Mouse (Mus musculus) induced T-regulatory cell, adult 2 months (primary cell): ENCODE results near the gene Cdh23.

Experiments used
- DNase-seq: peaks from one replicate; pipeline ENCODE4 v3.0.0-alpha.2; 2012; ENCODE audit warnings: low read depth

The Cdh23 gene

DNA sequence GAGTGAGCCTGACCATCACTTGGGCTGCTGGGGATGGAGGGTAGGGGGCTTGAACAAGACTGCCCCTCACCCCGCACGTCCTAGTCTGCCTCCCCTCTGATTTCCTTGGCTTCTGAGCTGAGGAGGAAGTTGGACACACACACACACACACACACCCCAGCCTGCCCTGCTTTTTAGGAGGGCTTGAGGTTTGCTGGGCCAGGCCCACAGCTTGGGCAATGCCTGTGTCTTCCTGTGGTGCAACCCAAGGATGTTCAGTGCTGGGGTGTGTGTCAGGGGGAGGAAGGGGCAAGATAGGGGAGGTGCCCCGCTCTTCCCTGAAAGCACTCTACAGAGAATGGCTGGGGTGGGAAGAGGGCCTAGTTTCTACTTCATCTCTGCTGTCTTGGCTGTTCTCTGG lies 352.2 kb downstream of the Cdh23 start:
- no peak for DNase-seq

DNA sequence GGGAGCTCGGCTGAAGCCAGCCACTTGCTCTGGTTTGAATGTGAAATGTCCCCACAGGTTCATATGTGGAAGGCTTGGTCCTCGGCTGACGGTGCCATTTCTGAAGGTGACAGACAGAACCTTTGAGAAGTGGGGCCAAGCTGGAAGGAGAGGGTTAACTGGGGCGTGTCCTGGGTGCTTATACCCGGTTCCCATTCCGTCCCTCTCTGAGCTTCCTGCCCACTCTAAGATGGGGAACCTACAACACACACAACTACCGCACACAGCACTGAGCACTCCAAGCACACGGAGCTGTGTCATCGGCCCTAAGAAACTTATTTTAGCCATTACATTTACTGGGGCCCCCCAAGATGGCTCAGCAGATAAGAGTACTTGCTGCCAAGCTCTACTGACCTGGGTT lies 354.8 kb downstream of the Cdh23 start:
- no peak for DNase-seq

DNA sequence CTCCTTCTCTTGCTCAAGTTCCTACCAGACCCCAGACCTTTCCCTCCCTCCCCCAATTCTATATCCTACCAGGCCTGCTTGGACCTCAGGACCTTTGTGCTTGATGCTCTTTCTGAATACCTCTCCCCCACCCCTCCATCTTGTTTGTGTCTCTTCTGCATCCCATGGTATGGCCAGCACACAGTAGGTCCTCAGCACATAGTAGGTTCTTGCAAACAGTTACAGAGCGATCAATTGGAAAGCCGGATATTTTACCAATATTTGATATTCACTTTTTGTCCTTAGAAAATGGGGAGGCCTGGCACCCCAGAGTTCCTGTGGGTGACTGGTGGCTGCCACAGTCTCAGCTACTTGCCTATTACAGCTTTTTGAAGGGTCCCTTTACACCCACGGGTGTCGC lies 361.3 kb downstream of the Cdh23 start:
- no peak for DNase-seq

DNA sequence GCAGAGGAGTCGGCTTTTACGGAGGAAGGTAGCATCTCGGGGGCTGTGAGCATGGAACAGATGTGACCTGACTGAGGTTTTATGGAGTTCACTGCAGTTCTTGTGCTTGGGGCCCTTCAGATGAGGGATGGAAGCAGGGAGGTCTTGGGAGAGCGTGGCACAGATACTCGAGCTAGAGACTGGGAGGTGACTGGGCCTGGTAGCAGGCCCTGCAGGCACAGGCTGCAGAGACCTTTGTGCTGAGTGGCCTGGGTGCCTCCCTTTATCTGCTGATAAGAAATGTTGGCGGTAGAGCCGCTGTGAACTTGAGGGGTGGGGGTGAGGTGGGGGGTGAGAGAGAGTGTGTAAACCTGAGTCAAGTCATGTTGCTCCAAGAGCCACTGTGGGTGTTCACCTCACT lies 361.7 kb downstream of the Cdh23 start:
- no peak for DNase-seq

DNA sequence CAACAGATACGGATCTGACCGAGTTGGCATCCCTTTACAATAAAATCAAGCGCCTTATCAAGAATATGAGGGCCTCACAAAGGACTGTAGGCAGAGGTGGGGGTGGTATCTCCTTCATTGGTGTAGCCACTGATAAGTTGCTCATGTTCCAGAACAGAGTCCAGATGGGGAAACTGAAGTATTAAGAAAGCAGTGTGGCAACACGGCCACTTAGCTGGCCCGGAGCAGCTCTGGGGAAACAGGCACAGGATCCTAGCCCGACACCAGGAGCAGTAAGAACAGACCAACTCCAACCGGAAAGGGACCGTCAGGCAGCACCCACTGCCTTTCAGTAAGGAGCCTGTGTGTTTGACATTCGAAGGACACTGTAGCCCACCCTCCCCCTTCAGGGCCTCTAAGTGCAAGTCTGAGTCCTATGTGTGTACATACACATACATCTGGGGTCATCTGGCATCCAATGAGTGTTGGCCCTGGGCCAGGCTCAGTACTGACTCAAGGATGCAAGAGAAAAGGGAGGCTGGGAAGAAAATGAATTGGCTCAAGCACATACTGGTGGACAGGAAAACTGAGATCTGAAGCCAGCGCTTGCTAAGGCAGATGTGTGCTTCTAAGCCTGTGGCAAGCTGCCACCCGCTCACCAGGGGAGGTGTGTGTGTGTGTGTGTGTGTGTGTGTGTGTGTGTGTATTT lies 367.2 kb downstream of the Cdh23 start:
- no peak for DNase-seq

DNA sequence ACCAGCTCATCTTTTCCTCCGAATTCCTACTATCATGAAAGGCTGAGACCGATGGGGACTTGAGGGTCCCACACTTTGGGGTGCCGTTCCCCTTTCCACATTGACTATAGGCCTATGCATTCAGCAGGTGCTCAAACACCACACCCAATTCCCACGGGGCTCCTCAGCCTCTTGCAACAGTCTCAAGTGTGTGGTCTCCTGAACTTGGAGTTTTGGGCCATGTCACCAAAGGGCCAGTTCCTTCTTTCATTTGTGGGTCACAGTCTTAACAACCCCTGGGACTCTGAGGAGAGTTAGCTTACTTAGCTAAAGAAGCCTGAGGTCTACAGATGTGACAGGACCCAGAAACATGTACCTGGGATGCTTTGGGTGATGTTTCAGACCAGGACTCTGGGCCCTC lies 380.1 kb downstream of the Cdh23 start:
- no peak for DNase-seq

DNA sequence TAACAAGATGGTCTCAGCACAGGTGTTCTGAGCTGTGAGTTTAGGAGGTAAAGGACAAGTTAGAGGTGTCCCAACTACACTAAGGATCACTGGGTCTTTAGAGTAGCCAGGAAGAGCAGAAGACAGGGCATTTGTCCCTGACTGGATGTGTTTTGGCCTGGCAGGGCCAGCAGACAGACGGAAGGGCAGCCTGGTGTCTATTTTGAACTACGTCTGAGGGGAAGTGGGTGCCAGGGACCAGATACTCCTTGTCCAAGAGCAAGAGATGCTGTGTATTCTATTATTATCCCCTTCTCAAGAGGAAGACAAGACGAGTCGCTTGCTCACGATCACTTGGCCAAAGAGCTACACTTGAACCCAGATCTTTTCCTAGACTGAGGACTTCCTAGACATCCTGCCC lies 382.7 kb downstream of the Cdh23 start:
- DNase-seq, result no peak

DNA sequence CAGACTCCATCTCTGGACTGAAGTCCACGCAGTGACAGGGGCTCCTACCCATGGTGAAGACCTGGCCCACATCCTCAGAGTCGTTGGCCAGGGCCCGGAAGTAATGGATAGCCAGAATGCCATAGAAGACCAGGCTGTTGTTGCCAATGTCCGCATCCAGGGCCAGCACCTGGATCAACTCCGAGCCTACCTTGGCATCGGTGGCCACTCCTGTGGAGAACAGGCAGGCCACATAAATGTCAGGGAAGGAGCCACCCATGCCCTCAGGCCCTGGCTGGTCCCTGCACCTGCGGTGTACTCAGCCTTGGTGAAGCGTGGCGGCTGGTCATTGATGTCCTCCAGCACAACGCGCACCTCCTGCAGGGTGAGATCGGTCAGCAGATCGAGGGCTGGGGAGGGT lies 385.7 kb downstream of the Cdh23 start:
- no peak for DNase-seq

DNA sequence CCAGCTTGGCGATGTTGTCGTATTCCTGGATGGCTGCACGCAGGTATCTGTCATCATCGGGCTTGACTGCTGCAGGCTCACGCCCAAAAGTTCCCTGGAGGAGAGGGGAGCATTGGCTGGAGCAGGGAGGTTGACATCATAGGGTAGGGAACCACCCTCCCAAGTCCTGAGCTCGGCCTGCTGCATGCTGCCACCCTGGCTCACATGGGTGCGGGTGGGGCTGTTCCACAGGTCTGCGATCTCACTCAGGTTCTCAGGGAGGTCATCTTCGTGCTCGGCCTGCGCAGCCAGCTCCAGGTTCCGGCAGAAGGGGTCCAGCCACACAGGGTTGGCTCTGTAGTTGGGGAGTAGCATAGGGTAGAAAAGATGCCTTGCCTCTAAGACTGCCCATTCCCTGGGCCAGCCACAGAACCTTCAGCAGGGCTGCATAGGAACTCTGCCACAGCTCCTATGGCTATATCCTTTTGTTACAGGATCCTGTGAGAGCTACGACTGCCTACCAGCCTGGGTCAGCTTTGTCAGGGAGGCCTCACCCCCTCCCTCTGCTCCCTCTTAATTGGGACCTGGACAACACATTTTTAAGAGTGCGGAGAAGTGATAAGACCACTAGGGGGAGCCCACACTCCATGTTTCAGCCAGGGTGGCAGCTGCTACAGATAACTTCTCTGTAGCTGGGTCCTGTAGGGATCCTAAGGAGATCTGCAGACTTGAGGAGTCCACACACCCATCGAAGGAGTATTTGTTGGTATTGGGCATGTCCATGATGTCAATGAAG lies 391.2 kb downstream of the Cdh23 start:
- DNase-seq, result peak; percentile 90

DNA sequence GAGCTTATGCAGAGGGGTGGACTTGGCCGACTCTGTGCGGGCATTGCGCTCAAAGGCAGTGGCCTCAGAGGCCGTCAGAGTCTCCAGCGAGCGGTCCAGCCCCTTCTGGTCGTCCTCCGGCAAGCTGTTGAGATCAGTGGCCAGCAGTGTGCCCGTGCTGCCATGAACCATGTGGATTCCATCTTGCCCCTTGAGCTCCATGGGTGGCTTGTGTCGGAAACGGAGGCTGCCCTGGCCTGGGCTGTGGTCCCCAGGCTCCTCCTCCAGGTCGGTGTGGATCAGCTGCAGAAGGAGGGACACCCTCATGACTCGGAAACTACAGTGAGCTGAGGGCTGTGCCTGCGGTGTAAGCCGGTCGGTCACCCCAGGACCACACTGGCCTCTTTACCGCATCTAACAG lies 392.9 kb downstream of the Cdh23 start:
- no peak for DNase-seq

DNA sequence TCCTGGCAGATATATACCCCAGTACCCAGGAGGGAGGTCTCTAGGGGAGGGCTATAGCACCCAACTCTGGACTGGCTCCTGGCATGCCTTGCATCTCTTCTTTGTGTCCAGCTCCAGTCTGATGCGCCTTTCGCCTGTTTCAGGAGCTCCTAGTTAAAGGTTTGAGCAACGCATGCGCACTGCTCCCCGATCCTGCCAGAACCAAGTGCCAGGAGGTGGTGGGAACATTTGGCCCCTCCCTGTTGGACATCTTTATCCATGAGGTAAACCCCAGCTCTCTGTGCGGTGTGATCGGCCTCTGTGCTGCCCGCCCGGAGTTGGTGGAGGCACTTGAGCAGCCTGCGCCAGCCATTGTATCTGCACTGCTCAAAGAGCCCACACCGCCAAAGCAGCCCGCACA lies 396.7 kb downstream of the Cdh23 start:
- no peak for DNase-seq

DNA sequence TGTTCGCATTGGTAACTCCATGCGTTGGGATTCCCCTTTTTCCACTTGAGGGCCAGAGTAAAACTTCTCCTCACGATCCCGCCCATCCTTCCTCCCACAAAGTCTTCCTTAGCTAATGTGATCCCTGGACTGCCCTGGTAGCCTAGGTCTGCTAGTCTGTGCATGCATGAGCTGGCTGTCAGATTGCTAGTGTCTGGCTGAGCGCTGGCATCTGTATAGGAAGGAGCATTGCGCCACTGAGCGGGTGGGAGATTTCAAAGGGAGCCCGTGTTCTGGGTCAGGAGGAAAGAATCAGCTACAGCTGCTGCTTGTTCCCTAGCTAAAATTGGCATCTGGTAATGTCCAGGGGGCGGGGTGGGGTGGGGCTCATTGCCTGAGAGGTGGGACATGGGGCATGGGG lies 400.3 kb downstream of the Cdh23 start:
- DNase-seq, result no peak

DNA sequence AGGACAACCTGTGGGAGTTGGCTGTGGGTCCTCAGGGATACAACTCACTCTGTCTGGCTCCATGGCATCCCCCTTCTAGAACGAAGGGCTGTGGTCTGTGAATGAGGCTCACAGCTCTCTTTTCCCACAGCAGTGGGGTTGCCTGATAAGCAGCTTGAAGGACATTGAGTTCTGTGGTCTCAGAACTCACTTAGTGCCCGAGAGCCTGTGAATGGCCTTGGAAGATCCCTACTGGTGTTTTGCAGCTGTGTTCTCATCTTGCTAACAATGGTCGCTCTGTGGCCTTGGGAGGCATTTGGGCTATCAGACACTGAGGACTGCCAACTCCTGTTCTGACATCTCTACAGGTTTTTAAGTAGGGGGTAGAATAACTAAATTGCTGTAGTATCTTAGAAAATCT lies 400.9 kb downstream of the Cdh23 start:
- no peak for DNase-seq

DNA sequence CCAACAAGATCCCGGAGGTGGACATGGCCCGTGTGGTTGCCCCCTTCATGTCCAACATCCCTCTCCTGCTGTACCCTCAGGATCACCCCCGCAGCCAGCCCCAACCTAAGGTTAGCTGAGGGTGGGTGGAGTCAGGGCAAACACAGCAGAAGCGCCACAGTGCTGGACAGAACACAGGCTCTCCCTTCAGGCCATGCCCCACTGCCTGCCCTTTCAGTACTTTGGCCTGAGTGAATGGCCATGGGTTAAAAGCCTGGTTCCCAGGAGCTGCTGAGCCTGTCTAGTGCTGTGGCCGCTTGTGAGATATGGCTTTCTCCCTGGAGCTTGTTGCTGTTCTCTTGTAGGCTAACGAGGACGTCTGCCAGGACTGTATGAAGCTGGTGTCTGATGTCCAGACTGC lies 401.7 kb downstream of the Cdh23 start:
- no peak for DNase-seq

DNA sequence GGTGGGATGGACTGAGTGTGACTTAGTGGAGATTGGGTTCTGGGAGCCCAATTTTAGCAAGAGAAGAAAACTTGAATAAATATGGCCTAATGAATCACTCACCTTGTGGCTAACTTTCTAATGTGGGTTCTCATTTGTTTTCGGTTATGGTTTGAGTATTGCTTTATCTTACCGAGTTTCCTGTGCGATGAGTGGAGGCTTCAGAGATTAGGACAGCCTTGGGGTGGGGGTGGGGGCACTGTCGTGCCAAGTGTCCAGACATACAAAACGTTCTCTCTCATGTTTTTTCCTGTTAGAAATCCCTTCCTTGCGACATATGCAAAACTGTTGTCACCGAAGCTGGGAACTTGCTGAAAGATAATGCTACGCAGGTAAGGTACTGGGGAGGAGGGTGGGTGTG lies 404.1 kb downstream of the Cdh23 start:
- DNase-seq, result no peak

DNA sequence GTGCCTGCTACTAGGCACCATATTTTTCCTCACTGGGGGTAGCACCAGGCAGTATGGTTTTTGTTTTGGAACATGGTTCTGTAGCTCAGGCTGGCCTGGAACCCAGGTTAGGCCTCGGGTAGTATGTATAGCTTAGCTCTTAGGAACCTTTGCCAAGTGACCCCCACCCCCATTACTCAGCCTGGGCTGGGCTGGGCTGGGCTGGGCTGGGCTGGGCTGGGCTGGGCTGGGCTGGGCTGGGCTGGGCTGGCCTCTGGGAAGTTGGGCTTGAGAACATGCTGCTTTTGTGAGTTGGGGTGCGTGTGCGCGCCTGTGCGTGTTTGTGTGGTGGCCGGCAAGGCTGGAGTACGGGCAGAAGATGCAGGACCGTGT lies 405.6 kb downstream of the Cdh23 start:
- DNase-seq, result no peak

DNA sequence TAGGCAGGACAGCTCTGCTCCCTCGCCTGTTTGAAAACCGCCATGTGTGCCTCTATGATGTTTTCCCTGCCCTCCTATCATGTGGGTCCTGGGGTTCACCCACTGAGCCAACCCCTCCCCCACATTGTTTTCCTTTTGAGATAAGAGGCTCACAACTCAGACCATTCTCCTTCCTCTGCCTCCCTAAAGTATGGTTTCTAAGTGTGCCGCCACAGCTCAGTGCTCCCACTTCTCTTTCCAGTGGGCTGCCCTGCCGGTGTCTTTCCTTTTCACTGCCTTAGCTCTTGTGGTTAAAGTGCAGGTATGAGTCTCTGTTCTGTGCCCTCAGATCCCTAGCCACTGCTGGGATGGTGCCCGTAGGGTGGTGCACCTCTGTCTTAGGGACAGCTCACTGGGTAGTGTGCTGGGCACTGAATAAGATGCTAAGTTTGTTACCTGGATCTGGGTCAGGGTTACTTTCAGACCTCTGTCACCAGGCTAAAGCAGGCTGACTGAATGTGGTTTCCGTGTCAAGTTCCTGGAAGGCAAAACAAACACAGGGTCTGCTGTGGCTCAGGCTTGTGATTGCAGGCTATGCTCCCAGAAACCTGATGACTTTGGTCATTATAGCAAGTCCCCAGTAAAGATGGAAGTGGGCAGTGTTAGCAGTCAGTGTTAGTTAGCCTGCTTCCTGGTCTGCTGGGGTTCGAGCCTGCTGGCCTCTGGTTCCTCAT lies 406.1 kb downstream of the Cdh23 start:
- DNase-seq, result peak; percentile 28

DNA sequence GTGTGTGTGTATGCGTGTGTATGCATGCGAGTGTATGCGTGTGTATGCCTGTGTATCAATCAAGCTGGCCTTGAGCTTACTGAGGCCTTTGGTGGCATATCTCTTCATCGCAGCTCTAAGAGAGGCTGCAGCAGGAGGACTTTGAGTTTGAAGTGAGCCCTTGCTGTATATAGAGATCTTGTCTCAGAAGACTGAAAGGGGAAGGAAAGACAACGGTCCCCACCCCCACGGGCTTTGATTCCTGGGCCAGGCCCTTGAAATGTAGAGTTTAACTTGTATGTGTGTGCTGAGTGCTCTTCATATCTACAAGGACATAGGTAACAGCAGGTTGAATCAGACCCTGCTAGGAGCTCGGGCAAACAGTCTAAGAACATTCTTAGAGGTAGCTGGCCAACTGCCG lies 407.1 kb downstream of the Cdh23 start:
- peak; percentile 16 for DNase-seq

DNA sequence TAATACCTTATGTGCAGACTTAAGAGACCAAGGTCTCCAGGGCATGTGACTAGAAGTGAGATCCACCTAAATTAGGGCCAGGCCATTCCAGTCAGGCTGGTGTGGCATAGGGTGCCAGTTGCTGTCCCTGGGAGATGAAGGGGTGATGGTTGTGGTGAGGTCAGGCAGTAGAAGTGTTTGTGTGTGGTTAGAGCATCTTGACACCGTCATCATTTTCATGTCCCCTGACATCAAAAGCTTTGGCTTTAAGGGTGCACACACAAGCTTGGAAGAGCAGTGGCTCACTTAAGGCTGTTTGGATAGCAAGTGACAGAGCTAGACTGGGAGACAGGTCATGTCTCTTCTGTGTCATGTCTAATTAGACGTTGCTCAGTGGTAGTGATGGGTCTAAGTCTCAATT lies 408.6 kb downstream of the Cdh23 start:
- DNase-seq, result peak; percentile 16

DNA sequence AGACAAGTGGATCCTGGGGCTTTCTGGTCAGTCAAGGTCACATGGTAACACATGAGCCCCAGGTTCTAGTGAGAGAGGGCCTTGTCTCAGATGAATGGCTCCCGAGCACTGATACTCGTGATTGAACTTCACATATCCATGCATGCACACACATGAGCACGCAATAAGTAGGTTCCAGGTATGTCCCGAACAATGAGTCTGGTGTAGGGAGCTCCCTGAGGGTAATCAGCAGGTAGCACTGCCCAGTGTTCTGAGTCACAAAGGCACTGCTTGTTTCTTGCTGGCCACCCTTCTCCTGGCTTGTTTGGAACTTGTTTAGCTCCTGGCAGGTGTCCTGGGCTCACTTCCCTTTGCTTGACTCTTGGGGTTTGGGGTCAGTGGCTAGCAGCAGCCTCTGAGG lies 409.1 kb downstream of the Cdh23 start:
- no peak for DNase-seq

DNA sequence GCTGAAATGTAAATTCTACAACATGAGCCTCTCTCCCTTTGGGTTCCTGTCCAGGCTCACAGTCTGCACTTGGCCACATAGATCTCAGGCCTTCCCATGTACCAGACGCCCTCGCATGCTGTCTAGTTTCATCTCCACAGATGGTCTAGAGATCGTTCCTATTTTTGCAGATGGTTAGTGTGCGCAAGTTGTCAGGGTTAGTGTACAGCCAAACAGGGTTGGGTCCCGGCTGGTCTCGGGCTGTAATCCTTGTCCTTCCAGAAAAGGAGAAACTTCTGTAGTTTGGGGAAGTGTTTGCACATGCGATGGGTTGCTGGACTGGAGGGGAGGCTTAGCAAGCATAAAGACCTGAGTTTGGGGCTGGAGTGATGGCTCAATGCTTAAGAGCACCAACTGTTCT lies 409.7 kb downstream of the Cdh23 start:
- DNase-seq, result no peak

DNA sequence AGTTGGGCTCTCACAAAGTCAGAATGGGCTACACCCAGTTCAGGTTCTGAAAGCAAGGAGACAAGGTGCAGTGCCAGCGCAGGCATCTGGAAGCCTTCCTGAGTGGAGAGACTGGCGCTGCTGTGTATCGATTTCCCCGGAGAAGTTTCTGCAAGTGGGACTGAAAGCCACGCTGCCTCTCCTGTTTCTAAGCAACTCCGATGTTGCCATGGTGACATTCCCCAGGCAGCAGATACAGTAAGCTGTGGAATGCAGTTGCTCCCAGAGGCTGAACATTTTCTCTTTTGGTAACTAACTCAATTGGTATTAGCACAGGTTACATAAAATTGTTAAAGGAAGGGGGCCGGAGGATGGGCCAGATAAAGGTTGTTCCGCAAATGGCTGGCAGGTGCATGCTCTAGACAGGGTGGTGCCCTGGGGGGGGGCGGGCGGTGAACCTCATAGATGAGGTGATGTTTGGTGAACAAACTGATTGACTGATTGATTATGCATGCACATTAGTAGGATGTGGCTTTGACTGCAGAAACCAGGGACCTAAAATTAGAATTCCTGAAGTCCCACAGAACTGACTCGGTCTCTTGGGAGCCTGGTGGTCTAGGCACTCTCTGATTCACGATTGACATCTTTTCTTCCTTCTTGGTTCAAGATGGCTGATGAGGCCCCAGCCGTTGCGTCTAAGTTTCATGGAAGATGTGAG lies 410.5 kb downstream of the Cdh23 start:
- DNase-seq, result no peak

DNA sequence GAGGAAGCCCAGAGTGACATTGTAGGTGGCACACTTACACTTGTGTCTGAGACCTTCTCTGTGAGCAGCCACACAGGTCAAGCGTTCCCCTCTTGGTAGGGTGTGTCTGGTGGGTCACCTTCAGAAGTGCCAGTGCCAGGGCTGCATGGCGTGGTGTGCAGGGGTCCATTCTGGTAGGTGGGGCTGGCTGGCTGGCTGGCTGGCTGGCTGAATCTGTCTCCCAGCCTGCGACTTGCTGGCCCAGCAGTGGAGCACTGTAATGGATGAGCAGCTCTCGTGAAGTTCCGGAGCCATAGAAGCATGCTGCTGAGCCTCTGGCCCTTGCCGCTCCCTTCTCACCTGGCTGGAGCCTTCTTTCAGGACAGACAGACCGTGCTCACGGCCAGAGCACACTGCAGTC lies 411.1 kb downstream of the Cdh23 start:
- DNase-seq, result no peak
